Mouse (Mus musculus): ENCODE measurements around the gene Atp2b4.

DNA sequence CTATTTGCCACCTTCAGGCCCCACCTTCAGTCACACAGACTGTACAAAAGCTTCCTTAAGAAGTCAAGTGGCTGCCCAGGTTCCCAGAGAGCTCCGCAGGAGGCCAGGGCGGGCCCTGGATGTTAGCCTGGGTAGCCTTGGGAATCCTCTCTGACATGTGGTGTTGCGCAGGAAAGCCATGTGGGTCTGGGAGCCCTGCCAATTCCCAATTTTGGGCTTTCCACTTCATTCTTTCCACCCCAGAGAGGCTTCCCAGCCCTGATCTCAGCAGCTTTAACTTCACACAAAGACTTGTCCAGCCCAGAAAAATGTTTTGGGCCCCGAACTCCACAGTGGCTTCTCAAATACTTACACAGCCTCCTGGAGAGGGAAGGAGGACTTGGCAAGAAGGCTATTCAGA is 56.2 kb downstream of the Atp2b4 start:
- TF ChIP-seq GATA1 (IDR thresholded peaks at IDR 0.05; ENCODE audit: low read length) (no peak), TAL1 (IDR thresholded peaks at IDR 0.05; ENCODE audit: low read length) (no peak)

Measured in erythroblast, embryonic 14.5 days (primary cell).